Mouse (Mus musculus) thymus, postnatal 36 days (tissue): ENCODE measurements around the gene Shc4.

ENCODE experiments used
- DNase-seq, 2 experiments: peaks; one replicate each; pipeline ENCODE4 v3.0.0; 2022; ENCODE audit warnings: mixed read lengths in 2 of 2

Shc4 gene

DNA sequence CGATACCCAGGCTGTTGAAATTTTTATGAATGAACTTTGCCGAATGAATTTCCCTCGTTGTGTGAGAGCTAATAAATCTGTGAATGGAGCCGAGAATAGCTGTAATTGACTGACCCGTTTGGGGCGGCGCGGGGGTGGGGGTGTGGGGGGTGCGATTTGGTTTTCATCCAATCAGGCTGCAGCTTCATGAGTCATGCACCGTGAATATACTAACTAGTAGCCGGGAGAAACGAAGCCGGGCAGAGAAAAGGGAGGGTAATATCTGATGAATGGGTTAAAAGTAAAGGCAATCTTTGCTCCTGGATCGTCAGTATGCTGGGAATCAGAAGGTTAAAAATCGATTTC is at the start of gene Shc4:
Gene Shc4 (minus strand): TSS at position 63 of the 345 bp plus-strand sequence.
- DNase-seq = no peak

DNA sequence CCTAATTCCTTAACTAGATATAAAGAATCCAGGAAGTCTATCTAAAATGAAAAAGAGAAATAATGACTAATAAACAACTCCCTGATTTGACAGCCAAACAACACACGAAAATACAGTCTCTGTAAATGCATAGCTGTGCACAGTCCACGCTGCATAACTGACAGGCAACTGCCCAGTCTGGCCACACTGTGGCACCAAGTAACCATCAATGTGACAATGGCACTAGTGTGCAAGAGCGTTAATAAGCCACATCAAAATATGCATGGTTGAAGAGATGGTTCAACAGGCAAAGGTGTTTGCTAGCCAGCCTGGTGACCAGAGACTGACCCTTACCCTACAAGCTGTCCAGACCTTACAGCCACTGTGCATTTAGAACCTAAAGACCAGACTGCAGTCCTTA is 41.1 kb upstream of the Shc4 start:
- DNase-seq = no peak

GRCm38 (mm10) chr2:125764531-125764930 is 40.6 kb upstream of the Shc4 start:
- DNase-seq = no peak

GRCm38 (mm10) chr2:125749330-125749729 is 25.4 kb upstream of the Shc4 start:
- DNase-seq = no peak

GRCm38 (mm10) chr2:125739338-125739737 is 15.4 kb upstream of the Shc4 start:
- DNase-seq = no peak

- no peak for DNase-seq
Measured at GRCm38 (mm10) chr2:125738718-125739117, 14.8 kb upstream of the Shc4 start.

- no peak for DNase-seq
Measured at GRCm38 (mm10) chr2:125736025-125736343, 12.0 kb upstream of the Shc4 start.

- no peak for DNase-seq
Measured at GRCm38 (mm10) chr2:125735333-125736024, 11.5 kb upstream of the Shc4 start.

DNA sequence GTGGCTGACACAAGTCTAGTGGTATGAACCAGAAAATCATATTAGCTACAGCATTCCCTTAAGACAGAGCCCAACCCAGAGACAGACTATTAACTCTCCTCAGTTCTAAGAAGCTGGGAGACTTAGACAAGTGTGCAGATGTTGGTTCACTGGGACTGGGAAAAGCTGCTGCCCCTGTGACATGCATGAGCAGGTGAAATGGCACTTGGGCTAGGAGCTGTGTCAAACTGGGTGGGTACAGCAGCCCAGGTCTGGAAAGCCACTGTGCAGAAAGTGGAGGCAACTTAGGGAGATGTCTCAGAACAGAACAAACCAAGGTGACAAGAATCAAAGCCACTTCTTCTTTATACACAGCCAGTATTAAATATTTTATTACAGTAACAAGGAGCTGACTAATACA is 10.8 kb upstream of the Shc4 start:
- no peak for DNase-seq

DNA sequence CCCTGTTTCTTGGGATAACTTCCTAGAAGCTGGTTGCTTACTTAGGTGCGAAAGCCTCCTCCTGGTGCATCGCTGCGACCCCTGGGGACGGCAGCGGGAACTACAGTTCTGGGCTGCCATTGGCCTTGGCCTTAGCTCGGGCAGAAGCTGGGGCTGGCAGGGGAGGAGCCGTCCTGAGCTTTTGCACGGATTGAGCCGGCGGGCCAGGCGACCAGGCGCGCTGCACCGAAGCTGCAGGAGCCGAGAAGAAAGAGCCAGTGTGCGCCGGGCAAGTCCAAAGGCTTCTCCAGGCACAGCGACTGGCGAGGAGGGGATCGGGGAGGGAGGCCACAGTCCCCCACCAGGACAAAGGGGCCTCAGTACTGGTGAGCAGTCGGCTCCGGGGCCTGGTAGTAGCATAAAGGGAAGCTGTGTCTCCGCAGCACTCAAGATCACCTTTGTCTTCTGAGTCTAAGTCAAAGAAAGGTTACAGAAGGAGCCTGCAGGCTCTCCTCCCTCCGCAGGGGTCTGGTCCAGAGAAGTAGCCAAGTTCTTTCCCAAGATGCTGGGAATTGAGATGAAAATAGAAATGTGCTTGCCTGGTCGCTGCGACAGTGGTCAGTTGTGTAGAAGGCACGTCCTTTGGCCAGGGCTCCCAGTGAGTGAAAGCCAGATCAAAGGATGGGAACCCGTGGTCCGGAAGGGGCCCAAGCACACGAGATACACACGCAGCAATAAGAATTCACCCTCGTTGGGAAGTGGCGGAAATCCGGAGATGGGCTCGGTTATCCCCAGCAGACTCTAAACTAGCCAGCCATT is 8.0 kb upstream of the Shc4 start:
- DNase-seq = peak; percentile 86 to 90

DNA sequence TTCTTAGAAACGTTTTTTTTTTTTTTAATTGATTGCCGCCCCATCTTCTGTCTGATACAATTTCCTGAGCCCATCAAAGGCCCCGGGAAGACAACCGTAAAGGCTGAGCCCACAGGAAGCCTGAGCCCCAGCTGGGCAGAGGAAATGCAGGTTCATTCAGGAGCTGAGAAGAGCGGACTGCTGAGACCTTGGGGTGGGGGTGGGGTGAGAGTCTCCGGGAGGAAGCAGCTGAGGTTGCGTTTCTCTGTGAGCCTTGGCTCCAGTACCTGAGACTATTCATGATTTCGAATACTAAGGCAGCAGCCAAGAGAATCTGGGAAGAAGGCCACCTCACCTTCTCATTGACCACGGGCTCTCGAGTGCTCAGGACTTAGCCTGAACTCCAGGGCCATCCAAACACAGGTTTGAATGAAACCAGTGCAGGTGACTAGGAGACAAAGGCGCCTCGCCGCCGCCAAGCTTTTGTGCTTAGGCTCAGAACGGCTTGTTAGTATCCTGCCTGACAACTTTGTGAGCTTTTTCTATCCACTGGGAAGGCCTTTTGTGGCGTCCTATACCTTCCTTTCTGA is 682 bp upstream of the Shc4 start:
- DNase-seq = peak; percentile 42 to 62

DNA sequence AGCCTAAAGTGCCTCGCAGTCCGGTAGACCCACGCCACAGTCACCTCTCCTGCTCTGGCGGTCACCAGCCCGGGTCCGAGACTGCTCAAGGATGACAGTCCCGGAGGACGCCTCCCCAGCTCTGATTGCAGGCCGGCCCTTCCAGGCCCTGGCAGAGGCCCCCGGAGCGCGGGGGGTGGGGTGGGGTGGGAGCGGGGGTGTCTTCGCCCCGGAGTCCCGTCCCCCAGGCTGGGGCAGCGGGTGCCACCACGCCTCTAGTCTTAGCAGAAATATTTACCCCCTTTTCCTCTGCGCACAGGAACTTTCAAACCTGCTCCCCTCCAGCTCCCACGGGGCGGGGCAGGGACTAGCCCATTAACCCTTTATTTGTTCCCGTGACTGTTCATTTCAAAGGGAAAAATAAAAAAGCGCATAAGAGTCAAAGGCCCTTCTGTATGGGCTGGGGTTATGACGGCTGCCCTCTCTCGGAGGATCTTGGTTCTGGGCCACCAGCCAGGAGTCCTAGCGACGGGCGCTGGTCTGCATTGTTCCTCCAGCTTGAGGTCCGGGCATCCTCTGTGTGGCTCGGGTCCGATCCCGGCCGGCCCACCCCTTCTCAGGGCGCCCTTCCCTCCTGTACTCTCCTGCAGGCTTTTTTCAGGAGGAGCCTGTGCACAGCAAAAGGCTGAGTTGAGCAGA is 401 bp downstream of the Shc4 start:
- DNase-seq = peak; percentile 31 to 47

GRCm38 (mm10) chr2:125723086-125723407 is 901 bp downstream of the Shc4 start:
- DNase-seq = no peak

GRCm38 (mm10) chr2:125716599-125716998 is 7.3 kb downstream of the Shc4 start:
- no peak for DNase-seq

DNA sequence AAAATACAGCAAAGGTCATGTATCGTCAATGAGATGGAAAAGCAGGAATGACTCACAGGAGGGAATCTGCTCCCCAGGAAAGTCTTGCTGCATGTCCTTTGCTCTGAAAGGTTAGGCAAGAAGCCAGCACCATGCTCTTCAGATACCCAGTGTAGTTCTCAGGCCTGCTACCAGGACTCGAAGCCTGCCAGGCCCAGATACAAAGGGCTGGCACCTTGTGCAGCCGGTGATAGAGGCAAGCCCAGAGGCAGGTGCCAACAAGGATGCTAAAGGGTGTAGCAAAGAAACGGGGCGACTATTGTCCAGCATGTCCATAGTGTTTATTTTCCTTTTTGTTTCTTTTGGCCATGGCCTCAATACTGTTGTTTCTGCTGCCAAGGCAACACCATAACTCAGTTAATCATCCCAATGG is 17.4 kb downstream of the Shc4 start:
- no peak for DNase-seq

- no peak for DNase-seq
Measured at GRCm38 (mm10) chr2:125704907-125705631, 18.9 kb downstream of the Shc4 start.

- DNase-seq = no peak
Measured at GRCm38 (mm10) chr2:125702851-125703250, 21.1 kb downstream of the Shc4 start.

- no peak for DNase-seq
Measured at GRCm38 (mm10) chr2:125701606-125702005, 22.3 kb downstream of the Shc4 start.

GRCm38 (mm10) chr2:125696219-125696618 is 27.7 kb downstream of the Shc4 start:
- DNase-seq = no peak

DNA sequence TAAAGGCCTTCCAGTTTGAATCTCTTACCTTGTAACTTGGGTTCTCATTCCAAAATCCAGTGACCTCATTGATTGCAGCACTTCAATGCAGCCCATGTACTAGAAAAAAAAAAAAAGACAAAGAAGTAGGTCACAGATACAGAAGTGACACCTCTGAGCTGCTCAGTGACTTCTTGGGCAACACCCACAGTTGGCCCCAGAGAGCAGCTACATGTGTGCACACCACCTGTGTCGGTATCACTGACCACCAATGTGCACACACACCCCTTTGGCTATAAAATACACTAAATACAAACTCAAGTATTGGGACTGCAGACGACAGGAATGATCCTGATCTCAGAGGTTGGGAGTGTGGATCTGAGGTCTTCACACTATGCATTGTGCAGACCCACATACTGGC is 29.1 kb downstream of the Shc4 start:
- no peak for DNase-seq

GRCm38 (mm10) chr2:125692010-125692409 is 31.9 kb downstream of the Shc4 start:
- DNase-seq = no peak

DNA sequence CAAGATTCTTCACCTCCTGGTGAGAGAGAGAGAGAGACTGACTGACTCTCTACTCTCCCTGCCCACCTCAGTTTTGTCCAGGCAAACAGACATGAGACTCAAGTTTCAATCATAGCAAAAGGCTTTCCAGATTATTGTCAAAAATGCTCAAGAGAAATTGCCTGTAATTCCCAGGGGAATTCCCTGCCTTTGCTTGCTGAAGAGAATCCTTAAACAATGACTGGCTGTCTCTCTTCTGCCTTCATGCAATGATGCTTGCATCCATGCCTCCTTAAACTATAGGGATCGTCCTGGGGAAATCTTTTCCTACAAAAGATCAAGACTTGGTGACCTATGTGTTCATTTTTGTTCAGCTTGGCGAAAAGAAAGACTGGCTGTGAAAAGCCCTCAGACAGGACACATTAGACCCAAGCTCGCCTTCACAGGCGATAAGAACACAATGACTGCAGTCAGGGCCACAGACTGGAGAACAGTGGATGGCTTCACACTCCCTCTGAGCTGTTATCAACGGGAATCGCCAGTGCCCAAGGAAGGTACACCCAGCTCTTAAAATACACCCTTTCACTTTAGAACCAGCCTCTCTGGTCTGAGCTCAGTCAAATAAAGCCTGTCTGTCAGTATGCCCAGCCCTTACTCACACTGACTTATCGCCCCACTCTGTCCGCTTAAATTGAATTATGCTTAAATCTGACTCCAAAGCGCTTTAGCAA is 38.4 kb downstream of the Shc4 start:
- DNase-seq = no peak
